Mouse (Mus musculus) spleen, adult 2 months (tissue): Measurements from ENCODE around the gene Tradd. TPM values are rescaled to one million over a fixed set of nuclear protein-coding genes. Genes with fewer than 3 reads are reported as not detected.

ENCODE experiments used
- DNase-seq, 2 experiments: peaks; one replicate each; pipeline versions ENCODE4 v3.0.0 to v3.0.0-alpha.2; 2012 to 2021; ENCODE audit warnings: low spot score in 2 of 2, low read depth in 1 of 2
- H3K27ac ChIP-seq: fragments of 200-500 bp; 2 replicates; pipeline ENCODE4 v1.5.1; 2012; ENCODE audit warnings: low read length, inconsistent platforms; ENCODE audit not compliant: insufficient read depth
- H3K27me3 ChIP-seq: fragments of 200-500 bp; 2 replicates; pipeline ENCODE4 v1.6.1; 2012; ENCODE audit warnings: mild to moderate bottlenecking, moderate library complexity, low read length, inconsistent platforms; ENCODE audit not compliant: control insufficient read depth, insufficient read depth
- H3K36me3 ChIP-seq: fragments of 200-500 bp; 2 replicates; pipeline ENCODE4 v1.6.1; 2012; ENCODE audit warnings: mild to moderate bottlenecking, low read length, inconsistent platforms; ENCODE audit not compliant: control insufficient read depth, insufficient read depth
- H3K4me1 ChIP-seq: fragments of 200-500 bp; 2 replicates; pipeline ENCODE4 v1.6.1; 2011; ENCODE audit warnings: inconsistent platforms; ENCODE audit not compliant: control insufficient read depth, insufficient read depth, insufficient read length
- H3K4me3 ChIP-seq: fragments of 200-500 bp; 2 replicates; pipeline ENCODE4 v1.5.1; 2011; ENCODE audit warnings: mild to moderate bottlenecking, inconsistent platforms; ENCODE audit not compliant: insufficient read depth, insufficient read length; ENCODE audit errors: extremely low read depth
- CTCF ChIP-seq: fragments of 200-500 bp; IDR thresholded peaks from 2 replicates; pipeline ENCODE4 v1.5.1; 2011; ENCODE audit warnings: mild to moderate bottlenecking, inconsistent platforms; ENCODE audit not compliant: insufficient read depth, insufficient read length, insufficient replicate concordance; ENCODE audit errors: extremely low read depth
- POLR2A ChIP-seq: fragments of 200-500 bp; IDR thresholded peaks from 2 replicates; pipeline ENCODE4 v1.6.1; 2011; ENCODE audit warnings: low read depth, low read length, inconsistent platforms
- WGBS: fragments of 180-500 bp; shearing (Covaris S2); methylation state at CpG from one replicate; pipeline ENCODE4 v1.1.7; 2018; 5-methylcytosine and 5-hydroxymethylcytosine counted together
- polyA plus RNA-seq: library from polyadenylated mRNA; depleted of rRNA; stranded (reverse); fragments of >200 nt; gene quantifications from 2 replicates; pipeline ENCODE4 v1.2.3, GENCODE M21; 2012

The Tradd gene
- polyA plus RNA-seq, 1 experiment = 28.1 TPM

- no peaks in the 10 kb centered on the region for H3K36me3 ChIP-seq
- H3K27ac ChIP-seq = peak overlapping the region; percentile 75
- peak; percentile 92 to 95 for DNase-seq
Measured at GRCm38 (mm10) chr8:105288958-105289732, 24.7 kb upstream of the Tradd start.

DNA sequence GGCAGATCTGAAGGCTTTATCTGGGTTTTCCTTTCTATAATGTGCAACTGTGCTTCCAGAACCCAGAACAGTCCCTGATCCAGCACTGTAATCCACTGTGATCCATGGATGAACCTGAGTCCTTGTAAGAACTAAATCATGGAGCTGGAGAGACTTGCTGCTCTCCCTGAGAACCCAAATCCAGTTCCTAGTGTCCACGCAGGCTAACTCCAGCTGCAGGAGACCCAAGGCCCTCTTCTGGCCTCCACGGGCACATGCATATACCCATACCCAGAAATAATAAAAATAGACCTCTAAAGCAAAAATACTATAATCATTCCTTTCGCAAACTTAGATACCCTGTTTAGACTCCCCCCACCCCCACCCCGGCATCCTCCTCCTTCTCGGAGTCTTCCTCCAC lies 23.8 kb upstream of the Tradd start:
- DNase-seq = no peak
- no peaks in the 10 kb centered on the region for H3K36me3 ChIP-seq
- WGBS = 90% methylated on average over 5 of the region's 5 CpGs
- H3K4me1 ChIP-seq = peaks cover 11% of the 10 kb centered on the region
- no peak overlapping the region for H3K4me3 ChIP-seq
- H3K27ac ChIP-seq = no peak overlapping the region
- H3K27me3 ChIP-seq = no peaks in the 10 kb centered on the region
- TF ChIP-seq POLR2A = no peak
- no peak for TF ChIP-seq CTCF

More at GRCm38 (mm10) chr8:105288958-105289732, 24.7 kb upstream of the Tradd start:
- no peak for TF ChIP-seq CTCF
- peak; percentile 9 for TF ChIP-seq POLR2A
- no peaks in the 10 kb centered on the region for H3K27me3 ChIP-seq
- H3K4me1 ChIP-seq = peaks cover 11% of the 10 kb centered on the region
- H3K4me3 ChIP-seq = peak overlapping the region; percentile 85
- WGBS = under 1% methylated on average over 53 of the region's 53 CpGs

DNA sequence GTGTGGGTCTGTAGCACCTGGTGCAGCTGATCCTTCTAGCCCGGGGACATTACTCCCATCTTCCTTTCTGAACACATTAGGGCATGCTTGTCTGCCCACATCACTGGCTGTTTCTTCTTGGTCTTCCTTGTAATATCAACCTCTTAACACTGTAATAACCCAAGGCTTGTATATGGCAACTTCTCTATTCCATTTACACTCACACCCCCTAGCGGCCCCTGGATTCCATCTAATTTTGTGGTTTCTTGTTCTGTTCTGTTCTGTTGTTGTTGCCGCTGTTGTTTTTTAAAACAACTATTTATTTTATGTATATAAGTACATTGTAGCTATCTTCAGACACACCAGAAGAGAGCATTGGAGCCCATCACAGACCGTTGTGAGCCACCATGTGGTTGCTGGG lies 22.5 kb upstream of the Tradd start:
- no peak overlapping the region for H3K4me3 ChIP-seq
- 91% methylated on average over 4 of the region's 4 CpGs for WGBS
- no peaks in the 10 kb centered on the region for H3K27me3 ChIP-seq
- DNase-seq = no peak
- TF ChIP-seq POLR2A (no peak), CTCF (no peak)
- peaks cover 11% of the 10 kb centered on the region for H3K4me1 ChIP-seq
- H3K27ac ChIP-seq = no peak overlapping the region
- H3K36me3 ChIP-seq = no peaks in the 10 kb centered on the region

DNA sequence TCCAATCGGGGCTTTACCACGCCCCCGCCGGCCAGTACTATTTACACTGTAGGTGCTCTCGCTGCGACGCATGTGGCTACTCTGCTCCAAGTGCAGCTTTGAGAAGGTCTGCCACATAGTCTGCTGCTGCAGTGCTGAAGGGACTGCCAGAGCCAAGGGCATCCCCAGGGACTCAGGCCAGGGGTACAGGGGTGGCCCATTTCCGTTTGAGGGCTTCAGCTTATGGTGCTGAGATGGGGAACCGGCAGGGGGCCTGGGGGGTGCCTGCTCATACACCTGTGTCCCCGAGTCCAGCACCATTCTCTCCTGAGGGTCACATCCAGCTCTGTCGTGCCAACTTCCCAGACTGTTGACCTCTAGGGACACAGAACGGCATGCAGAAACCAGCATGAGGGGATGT lies 21.1 kb upstream of the Tradd start:
- WGBS = 86% methylated on average over 12 of the region's 12 CpGs
- Histone ChIP-seq H3K36me3 (no peaks in the 10 kb centered on the region), H3K4me1 (peaks cover 9% of the 10 kb centered on the region), H3K27me3 (no peaks in the 10 kb centered on the region), H3K4me3 (no peak overlapping the region), H3K27ac (no peak overlapping the region)
- no peak for DNase-seq
- TF ChIP-seq POLR2A = no peak

DNA sequence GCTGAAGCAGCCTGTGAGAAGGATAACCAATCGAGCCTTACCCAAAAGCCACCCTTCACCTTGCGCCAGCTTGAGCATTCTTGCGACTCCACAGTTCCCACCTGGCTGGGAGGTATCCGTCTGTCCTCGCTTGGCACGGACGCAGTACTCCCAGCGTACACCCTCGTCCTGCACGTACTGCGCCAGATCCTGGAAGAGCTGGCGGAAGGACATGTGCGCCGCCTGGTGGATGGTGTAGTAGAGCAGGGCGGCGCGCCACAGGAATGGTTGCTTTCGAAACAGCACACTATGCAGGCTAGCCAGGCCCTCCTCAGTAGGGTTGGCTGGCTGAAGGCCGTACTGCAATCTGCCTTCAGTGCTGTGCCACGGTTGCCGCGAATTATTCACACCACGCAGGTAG lies 18.7 kb upstream of the Tradd start:
- DNase-seq = peak in 1 of 2 experiments; percentile 41
- no peaks in the 10 kb centered on the region for H3K27me3 ChIP-seq
- H3K36me3 ChIP-seq = no peaks in the 10 kb centered on the region
- no peak for TF ChIP-seq POLR2A
- peak; percentile 73; the same call in 1 of the 2 replicates for TF ChIP-seq CTCF
- H3K27ac ChIP-seq = no peak overlapping the region
- no peak overlapping the region for H3K4me3 ChIP-seq
- peaks cover 7% of the 10 kb centered on the region for H3K4me1 ChIP-seq
- WGBS = 61% methylated on average over 23 of the region's 23 CpGs

DNA sequence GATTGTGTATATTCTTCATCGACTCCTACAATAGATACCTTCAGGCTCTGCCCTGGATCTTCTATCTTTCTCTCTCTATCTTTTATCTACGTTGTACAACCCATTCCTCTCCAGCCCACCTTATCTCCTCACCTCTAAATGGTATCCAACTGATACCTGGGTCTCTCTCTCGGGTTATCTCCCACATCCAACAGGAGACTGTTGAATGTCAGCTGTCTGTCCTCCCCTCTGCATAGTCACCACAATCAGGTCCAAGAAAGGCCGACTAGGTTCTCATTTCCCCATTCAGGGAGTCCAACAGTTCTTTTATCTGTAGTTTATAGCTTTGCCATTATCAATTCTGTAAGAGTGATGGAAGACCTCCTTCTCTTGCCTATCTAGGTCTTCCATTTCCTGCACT lies 17.8 kb upstream of the Tradd start:
- Histone ChIP-seq H3K4me3 (no peak overlapping the region), H3K36me3 (no peaks in the 10 kb centered on the region), H3K27ac (no peak overlapping the region), H3K27me3 (no peaks in the 10 kb centered on the region), H3K4me1 (peaks cover 7% of the 10 kb centered on the region)
- 81% methylated on average over 4 of the region's 4 CpGs for WGBS
- TF ChIP-seq POLR2A = no peak
- TF ChIP-seq CTCF = no peak
- no peak for DNase-seq

DNA sequence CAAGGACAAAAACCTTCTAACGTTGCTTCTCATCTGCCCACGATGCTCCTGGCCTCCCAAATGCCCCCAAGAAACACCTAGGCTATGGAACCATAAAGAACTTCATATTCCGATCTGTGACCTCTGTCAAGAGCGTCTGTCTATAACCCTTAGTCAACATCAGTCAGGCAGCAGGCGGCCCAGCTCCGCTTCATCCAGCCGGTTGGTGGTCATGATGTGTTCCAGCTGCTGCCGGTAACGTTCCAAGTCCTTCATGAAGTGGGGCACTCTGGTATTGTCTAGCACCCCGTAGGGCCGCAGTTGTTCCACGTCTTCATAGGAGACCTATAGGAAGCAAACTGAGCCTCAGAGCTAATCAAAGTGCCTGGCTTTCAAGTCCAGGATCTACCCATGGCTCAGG lies 17.4 kb upstream of the Tradd start:
- Histone ChIP-seq H3K4me1 (peaks cover 7% of the 10 kb centered on the region), H3K4me3 (no peak overlapping the region), H3K36me3 (no peaks in the 10 kb centered on the region), H3K27me3 (0 out of 2 replicates have a peak, but pooled peaks cover 2% of the 10 kb centered on the region), H3K27ac (no peak overlapping the region)
- no peak for TF ChIP-seq POLR2A
- no peak for TF ChIP-seq CTCF
- WGBS = 93% methylated on average over 12 of the region's 12 CpGs
- no peak for DNase-seq
